Mouse (Mus musculus) cerebellum, adult 2 months (tissue): ENCODE measurements at regions not wholly inside any gene's neighbourhood (a gene's known extent, or its start where the extent isn't known, plus 50 kb on each side); places are given as distances from the start of the nearest gene placed in this dataset.
A peak's percentile ranks its signal among the peaks of the same experiment; 100 is the strongest.

ENCODE experiments used
- CTCF ChIP-seq: fragments of 200-500 bp; IDR thresholded peaks from 2 replicates; pipeline ENCODE4 v1.5.1; 2011; ENCODE audit warnings: low read depth, mild to moderate bottlenecking, control low read depth, low read length, moderate library complexity, borderline replicate concordance; ENCODE audit not compliant: insufficient read depth
- POLR2A ChIP-seq: fragments of 200-500 bp; IDR thresholded peaks from 2 replicates; pipeline ENCODE4 v1.6.1; 2011; ENCODE audit warnings: low read length, control low read depth, borderline replicate concordance; ENCODE audit not compliant: insufficient read depth

GRCm38 (mm10) chr4:152689831-152690230, 212.2 kb upstream of the Kcnab2 start:
- no peak for TF ChIP-seq POLR2A
- peak; percentile 18; the same call in 1 of the 2 replicates for TF ChIP-seq CTCF
